Mouse (Mus musculus) small intestine, adult 2 months (tissue): Measurements from ENCODE around the gene Dleu7.

Source experiments
- CTCF ChIP-seq: fragments of 200-500 bp; IDR thresholded peaks from 2 replicates; pipeline ENCODE4 v1.5.1; 2012; ENCODE audit warnings: low read depth, mild to moderate bottlenecking, control low read depth, inconsistent platforms, low read length, moderate library complexity, mixed read lengths; ENCODE audit not compliant: insufficient replicate concordance, insufficient read length; ENCODE audit errors: extremely low read depth
- POLR2A ChIP-seq: fragments of 200-500 bp; IDR thresholded peaks from 2 replicates; pipeline ENCODE4 v1.6.1; 2012; ENCODE audit warnings: low read depth, mild to moderate bottlenecking, control low read depth, inconsistent platforms, low read length, moderate library complexity

DNA sequence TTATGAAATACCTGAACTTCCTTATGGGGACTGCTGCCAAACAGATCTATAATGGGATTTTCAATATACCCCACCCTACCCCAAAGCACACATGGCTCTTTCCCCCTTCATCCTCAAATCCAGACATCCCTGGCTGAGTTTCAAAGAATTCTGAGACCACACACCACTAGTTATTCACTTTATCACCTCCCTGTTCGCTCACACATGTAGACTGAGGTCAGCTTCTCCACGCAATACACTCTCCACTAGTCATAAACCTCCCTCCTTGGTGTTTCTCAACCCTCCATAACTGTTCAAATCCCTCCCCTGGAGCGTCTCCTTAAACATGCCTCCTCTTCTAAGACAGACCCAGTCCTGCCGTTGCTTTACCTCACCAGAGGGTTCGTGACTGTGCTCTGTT, 30.6 kb upstream of the Dleu7 start:
- no peak for TF ChIP-seq CTCF
- TF ChIP-seq POLR2A, result no peak
